Mouse (Mus musculus): ENCODE measurements around the gene Dalrd3. TPM values are rescaled to one million over a fixed set of nuclear protein-coding genes. Genes with fewer than 3 reads are reported as not detected.

The Dalrd3 gene
- polyA plus RNA-seq, 1 experiment from 2014 or later, result 112 TPM

GRCm38 (mm10) chr9:108578545-108579343 is 9.1 kb downstream of the Dalrd3 start, which contains the start of gene Wdr6:
TSS of gene Wdr6 (minus strand) at chr9:108578739.
- Histone ChIP-seq H3K4me2 (ENCODE audit: low read depth, low read length) (peak within 1 kb of the TSS; percentile 91), H3K4me1 (ENCODE audit: control insufficient read depth, insufficient read depth, low read length) (peaks cover 31% of the 10 kb centered on the region)
- 4% methylated on average over 51 of the region's 51 CpGs for WGBS

GRCm38 (mm10) chr9:108579344-108579690 is 9.6 kb downstream of the Dalrd3 start:
- Histone ChIP-seq H3K9ac (ENCODE audit: low read length) (peak overlapping the region; percentile 94), H3K36me3 (ENCODE audit: control insufficient read depth, insufficient read depth, low read length) (peaks cover 7% of the 10 kb centered on the region; the same call in 1 of the 2 replicates), H3K4me1 (ENCODE audit: control insufficient read depth, insufficient read depth, low read length) (peaks cover 29% of the 10 kb centered on the region), H3K27me3 (ENCODE audit: control insufficient read depth, insufficient read depth, low read length) (no peaks in the 10 kb centered on the region), H3K4me2 (ENCODE audit: low read depth, low read length) (peak overlapping the region; percentile 91), H3K27ac (ENCODE audit: low read length) (peak overlapping the region; percentile 82), H3K9me3 (replicated peaks; ENCODE audit: control insufficient read depth, low read length) (no peaks in the 10 kb centered on the region), H3K4me3 (replicated peaks; ENCODE audit: low read length) (peak overlapping the region; percentile 72)
- ATAC-seq (ENCODE audit: insufficient read depth, low FRiP score), result no peak
- WGBS, result 67% methylated on average over 5 of the region's 5 CpGs

More at GRCm38 (mm10) chr9:108578545-108579343, 9.1 kb downstream of the Dalrd3 start, which contains the start of gene Wdr6:
- no peaks in the 10 kb centered on the region for H3K27me3 ChIP-seq (ENCODE audit: control insufficient read depth, insufficient read depth, low read length)
- peak within 1 kb of the TSS; percentile 72 for H3K4me3 ChIP-seq (replicated peaks; ENCODE audit: low read length)
- peak within 1 kb of the TSS; percentile 90 for H3K27ac ChIP-seq (ENCODE audit: low read length)
- peaks cover 7% of the 10 kb centered on the region; the same call in 1 of the 2 replicates for H3K36me3 ChIP-seq (ENCODE audit: control insufficient read depth, insufficient read depth, low read length)
- no peaks in the 10 kb centered on the region for H3K9me3 ChIP-seq (replicated peaks; ENCODE audit: control insufficient read depth, low read length)
- ATAC-seq (ENCODE audit: insufficient read depth, low FRiP score), result peak; percentile 98
- H3K9ac ChIP-seq (ENCODE audit: low read length), result peak within 1 kb of the TSS; percentile 94

GRCm38 (mm10) chr9:108587571-108588180 is 18.0 kb downstream of the Dalrd3 start:
- Histone ChIP-seq H3K36me3 (ENCODE audit: control insufficient read depth, insufficient read depth, low read length) (no peaks in the 10 kb centered on the region), H3K4me1 (ENCODE audit: control insufficient read depth, insufficient read depth, low read length) (peaks cover 15% of the 10 kb centered on the region), H3K4me3 (replicated peaks; ENCODE audit: low read length) (no peak overlapping the region; the same call in 1 of the 2 replicates), H3K9me3 (replicated peaks; ENCODE audit: control insufficient read depth, low read length) (no peaks in the 10 kb centered on the region), H3K27ac (ENCODE audit: low read length) (peak overlapping the region; percentile 16; the same call in 1 of the 2 replicates), H3K27me3 (ENCODE audit: control insufficient read depth, insufficient read depth, low read length) (no peaks in the 10 kb centered on the region), H3K9ac (ENCODE audit: low read length) (peak overlapping the region; percentile 29; the same call in 1 of the 2 replicates), H3K4me2 (ENCODE audit: low read depth, low read length) (peak overlapping the region; percentile 45)
- peak; percentile 93 for ATAC-seq (ENCODE audit: insufficient read depth, low FRiP score)
- WGBS, result 8% methylated on average over 14 of the region's 14 CpGs

- no peaks in the 10 kb centered on the region for H3K36me3 ChIP-seq (ENCODE audit: control insufficient read depth, insufficient read depth, low read length)
- no peak overlapping the region for H3K27ac ChIP-seq (ENCODE audit: low read length)
- no peaks in the 10 kb centered on the region for H3K27me3 ChIP-seq (ENCODE audit: control insufficient read depth, insufficient read depth, low read length)
- ATAC-seq (ENCODE audit: insufficient read depth, low FRiP score), result no peak
- H3K4me3 ChIP-seq (replicated peaks; ENCODE audit: low read length), result no peak overlapping the region
- H3K4me1 ChIP-seq (ENCODE audit: control insufficient read depth, insufficient read depth, low read length), result peaks cover 15% of the 10 kb centered on the region
- WGBS, result 56% methylated on average over 5 of the region's 5 CpGs
- H3K4me2 ChIP-seq (ENCODE audit: low read depth, low read length), result no peak overlapping the region
- no peak overlapping the region for H3K9ac ChIP-seq (ENCODE audit: low read length)
- no peaks in the 10 kb centered on the region for H3K9me3 ChIP-seq (replicated peaks; ENCODE audit: control insufficient read depth, low read length)
Observed at GRCm38 (mm10) chr9:108589229-108589628, 19.5 kb downstream of the Dalrd3 start.

- H3K9ac ChIP-seq (ENCODE audit: low read length), result no peak overlapping the region
- H3K36me3 ChIP-seq (ENCODE audit: control insufficient read depth, insufficient read depth, low read length), result no peaks in the 10 kb centered on the region
- H3K4me2 ChIP-seq (ENCODE audit: low read depth, low read length), result no peak overlapping the region
- H3K4me3 ChIP-seq (replicated peaks; ENCODE audit: low read length), result no peak overlapping the region
- H3K9me3 ChIP-seq (replicated peaks; ENCODE audit: control insufficient read depth, low read length), result no peaks in the 10 kb centered on the region
- no peak for ATAC-seq (ENCODE audit: insufficient read depth, low FRiP score)
- WGBS, result 76% methylated on average over 4 of the region's 4 CpGs
- no peak overlapping the region for H3K27ac ChIP-seq (ENCODE audit: low read length)
- peaks cover 15% of the 10 kb centered on the region for H3K4me1 ChIP-seq (ENCODE audit: control insufficient read depth, insufficient read depth, low read length)
- H3K27me3 ChIP-seq (ENCODE audit: control insufficient read depth, insufficient read depth, low read length), result no peaks in the 10 kb centered on the region
Observed at GRCm38 (mm10) chr9:108591462-108591861, 21.8 kb downstream of the Dalrd3 start.

GRCm38 (mm10) chr9:108594354-108594753 is 24.7 kb downstream of the Dalrd3 start:
- H3K4me1 ChIP-seq (ENCODE audit: control insufficient read depth, insufficient read depth, low read length), result peaks cover 8% of the 10 kb centered on the region; the same call in 1 of the 2 replicates
- no peaks in the 10 kb centered on the region for H3K9me3 ChIP-seq (replicated peaks; ENCODE audit: control insufficient read depth, low read length)
- no peak overlapping the region for H3K4me2 ChIP-seq (ENCODE audit: low read depth, low read length)
- H3K4me3 ChIP-seq (replicated peaks; ENCODE audit: low read length), result no peak overlapping the region
- no peak overlapping the region for H3K27ac ChIP-seq (ENCODE audit: low read length)
- H3K9ac ChIP-seq (ENCODE audit: low read length), result no peak overlapping the region
- 73% methylated on average over 3 of the region's 3 CpGs for WGBS
- H3K27me3 ChIP-seq (ENCODE audit: control insufficient read depth, insufficient read depth, low read length), result no peaks in the 10 kb centered on the region
- no peaks in the 10 kb centered on the region for H3K36me3 ChIP-seq (ENCODE audit: control insufficient read depth, insufficient read depth, low read length)
- no peak for ATAC-seq (ENCODE audit: insufficient read depth, low FRiP score)

DNA sequence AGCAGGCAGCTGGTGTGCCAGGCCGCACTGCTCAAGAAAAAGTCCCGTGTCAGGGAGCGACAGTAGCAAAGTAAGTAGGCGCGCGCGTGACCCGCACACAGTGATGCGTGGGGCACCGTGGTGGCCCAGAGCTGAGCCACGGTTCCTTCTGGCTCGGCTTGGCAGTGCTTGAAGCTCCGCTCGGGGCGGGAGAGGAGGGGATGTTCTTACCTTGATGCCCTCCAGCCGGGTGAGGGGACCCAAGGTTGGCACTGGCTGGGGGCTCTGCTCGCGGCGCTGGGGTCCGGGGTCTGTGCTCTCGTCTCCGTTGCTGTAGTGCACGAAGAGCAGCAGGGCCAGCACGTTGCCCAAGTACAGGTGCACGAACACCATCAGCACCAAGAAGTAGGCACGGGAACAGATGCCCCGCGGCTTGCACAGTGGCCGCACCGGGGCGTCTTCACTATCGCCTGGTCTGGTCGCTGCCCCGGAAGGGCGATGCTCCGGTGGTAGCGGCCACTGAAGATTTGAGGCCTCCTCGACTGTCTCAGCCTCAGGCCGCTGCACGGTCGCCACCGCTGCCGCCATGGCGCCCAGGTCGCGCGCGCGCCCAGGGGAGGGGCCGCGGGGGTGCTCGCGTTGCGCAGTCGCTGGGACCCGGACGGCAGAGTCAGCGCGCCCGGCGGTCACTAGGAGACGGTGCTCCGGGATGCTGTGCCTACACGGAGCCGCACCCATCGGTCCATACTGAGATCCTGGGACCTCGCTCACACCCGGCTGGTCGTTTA is 27.5 kb downstream of the Dalrd3 start, which contains the start of gene P4htm:
Gene P4htm (minus strand): TSS at position 670 of the 767 bp plus-strand sequence.
- Histone ChIP-seq H3K4me2 (ENCODE audit: low read depth, low read length) (peak within 1 kb of the TSS; percentile 96), H3K27ac (ENCODE audit: low read length) (no peak within 1 kb of the TSS), H3K9me3 (replicated peaks; ENCODE audit: control insufficient read depth, low read length) (no peaks in the 10 kb centered on the region), H3K4me1 (ENCODE audit: control insufficient read depth, insufficient read depth, low read length) (peaks cover 8% of the 10 kb centered on the region; the same call in 1 of the 2 replicates), H3K4me3 (replicated peaks; ENCODE audit: low read length) (peak within 1 kb of the TSS; percentile 78), H3K36me3 (ENCODE audit: control insufficient read depth, insufficient read depth, low read length) (no peaks in the 10 kb centered on the region), H3K27me3 (ENCODE audit: control insufficient read depth, insufficient read depth, low read length) (no peaks in the 10 kb centered on the region), H3K9ac (ENCODE audit: low read length) (peak within 1 kb of the TSS; percentile 76)
- ATAC-seq (ENCODE audit: insufficient read depth, low FRiP score), result peak; percentile 81
- WGBS, result 3% methylated on average over 64 of the region's 69 CpGs

GRCm38 (mm10) chr9:108599021-108599566 is 29.4 kb downstream of the Dalrd3 start:
- no peak overlapping the region for H3K4me3 ChIP-seq (replicated peaks; ENCODE audit: low read length)
- ATAC-seq (ENCODE audit: insufficient read depth, low FRiP score), result no peak
- 75% methylated on average over 4 of the region's 4 CpGs for WGBS

More at GRCm38 (mm10) chr9:108599021-108599566, 29.4 kb downstream of the Dalrd3 start:
- Histone ChIP-seq H3K27ac (ENCODE audit: low read length) (no peak overlapping the region), H3K36me3 (ENCODE audit: control insufficient read depth, insufficient read depth, low read length) (0 out of 2 replicates have a peak, but pooled peaks cover 9% of the 10 kb centered on the region), H3K4me2 (ENCODE audit: low read depth, low read length) (no peak overlapping the region), H3K4me1 (ENCODE audit: control insufficient read depth, insufficient read depth, low read length) (peaks cover 8% of the 10 kb centered on the region; the same call in 1 of the 2 replicates), H3K9ac (ENCODE audit: low read length) (no peak overlapping the region), H3K27me3 (ENCODE audit: control insufficient read depth, insufficient read depth, low read length) (no peaks in the 10 kb centered on the region), H3K9me3 (replicated peaks; ENCODE audit: control insufficient read depth, low read length) (no peaks in the 10 kb centered on the region)

All from stomach, embryonic 16.5 days (tissue).